Mouse (Mus musculus) G1E (cell line): Measurements from ENCODE around the gene Asah2. TPM values are rescaled to one million over a fixed set of nuclear protein-coding genes. Genes with fewer than 3 reads are reported as not detected.

ENCODE experiments used
- ATAC-seq: 2 replicates; pipeline ENCODE4 v1.8.0; 2016; ENCODE audit warnings: mild to moderate bottlenecking; ENCODE audit not compliant: insufficient number of reproducible peaks, poor library complexity, low FRiP score, severe bottlenecking; ENCODE audit errors: extremely low read depth
- DNase-seq: peaks from one replicate; pipeline ENCODE4 v3.0.0; 2012; ENCODE audit warnings: low spot score
- H3K27me3 ChIP-seq: 2 replicates; pipeline ENCODE4 v1.6.1; 2012; ENCODE audit warnings: mild to moderate bottlenecking, low read length, inconsistent platforms; ENCODE audit not compliant: insufficient read depth
- H3K36me3 ChIP-seq: replicated peaks from 2 replicates; pipeline ENCODE3; 2012; ENCODE audit warnings: mild to moderate bottlenecking, inconsistent platforms
- H3K4me1 ChIP-seq: 2 replicates; pipeline ENCODE4 v1.6.1; 2012; ENCODE audit warnings: low read depth, low read length, inconsistent platforms, mixed read lengths; ENCODE audit not compliant: insufficient read depth
- H3K4me3 ChIP-seq: 2 replicates; pipeline ENCODE4 v1.5.1; 2012; ENCODE audit warnings: low read depth, mild to moderate bottlenecking, inconsistent platforms, low read length, moderate library complexity, mixed read lengths
- H3K9me3 ChIP-seq: replicated peaks from 2 replicates; pipeline ENCODE4 v1.6.1; 2012; ENCODE audit warnings: inconsistent platforms
- CTCF ChIP-seq: IDR thresholded peaks from 2 replicates; pipeline ENCODE4 v1.5.1; 2012; ENCODE audit warnings: low read depth, low read length, inconsistent platforms, mixed read lengths
- GATA1 ChIP-seq: IDR thresholded peaks from 2 replicates; pipeline ENCODE4 v1.6.1; 2012; ENCODE audit warnings: borderline replicate concordance, low read length, inconsistent platforms, mixed read lengths
- GATA2 ChIP-seq: IDR thresholded peaks from 2 replicates; pipeline ENCODE4 v1.6.1; 2012; ENCODE audit warnings: low read depth, low read length, inconsistent platforms, borderline replicate concordance
- POLR2AphosphoS5 ChIP-seq: IDR thresholded peaks from 2 replicates; pipeline ENCODE4 v1.6.1; 2012; ENCODE audit warnings: low read depth, low read length, inconsistent platforms; ENCODE audit not compliant: insufficient replicate concordance
- TAL1 ChIP-seq: conservative IDR thresholded peaks from 2 replicates; pipeline ENCODE4 v1.6.1; 2012; ENCODE audit warnings: low read depth, low read length, inconsistent platforms, mixed read lengths
- polyA plus RNA-seq: library from polyadenylated mRNA; stranded (reverse); fragments of >175 nt; gene quantifications from 2 replicates; pipeline ENCODE4 v1.2.3, GENCODE M21; 2012
- total RNA-seq, 2 experiments: library from RNA; stranded (forward) in 1 of 2; stranded (reverse) in 1 of 2; fragments of 200-1000 nt in 1 of 2; fragments of >200 nt in 1 of 2; fragmentation: Nextera tagmentation in 1 of 2; gene quantifications; 2 replicates each; pipeline ENCODE4 v1.2.3; 2014 to 2017

Gene Asah2
- total and polyA plus RNA-seq, 3 experiments = 0.07 to 0.93 (median 0.83) TPM

DNA sequence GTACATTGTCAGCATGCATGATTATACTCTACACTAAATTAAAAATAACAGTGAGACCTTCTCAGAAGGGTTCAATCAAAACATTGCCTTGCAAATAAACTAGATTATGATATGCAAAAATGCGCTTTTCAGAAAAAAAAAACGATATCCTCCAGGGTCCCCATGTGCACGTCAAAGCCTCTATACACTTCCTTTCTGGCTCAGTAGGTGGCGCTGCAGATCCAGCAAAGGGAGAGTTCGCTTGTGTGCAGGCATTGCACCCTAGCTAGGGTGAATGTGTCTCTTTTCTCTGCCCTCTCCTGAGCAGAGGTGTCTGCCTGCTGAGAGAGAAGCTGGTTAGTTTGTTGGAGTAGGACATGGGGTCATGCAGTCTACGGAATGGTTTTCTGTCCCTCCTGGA is 136.0 kb downstream of the Asah2 start:
- Histone ChIP-seq H3K36me3 (no peaks in the 10 kb centered on the region), H3K4me1 (peaks cover 31% of the 10 kb centered on the region), H3K27me3 (peaks cover 12% of the 10 kb centered on the region), H3K9me3 (no peaks in the 10 kb centered on the region), H3K4me3 (no peak overlapping the region)
- TF ChIP-seq CTCF (peak; percentile 82), GATA2 (no peak), TAL1 (no peak), POLR2AphosphoS5 (no peak), GATA1 (no peak)
- ATAC-seq (0 out of 2 replicates have a peak, but pooled peaks have one; percentile 35), DNase-seq (peak; percentile 19)

DNA sequence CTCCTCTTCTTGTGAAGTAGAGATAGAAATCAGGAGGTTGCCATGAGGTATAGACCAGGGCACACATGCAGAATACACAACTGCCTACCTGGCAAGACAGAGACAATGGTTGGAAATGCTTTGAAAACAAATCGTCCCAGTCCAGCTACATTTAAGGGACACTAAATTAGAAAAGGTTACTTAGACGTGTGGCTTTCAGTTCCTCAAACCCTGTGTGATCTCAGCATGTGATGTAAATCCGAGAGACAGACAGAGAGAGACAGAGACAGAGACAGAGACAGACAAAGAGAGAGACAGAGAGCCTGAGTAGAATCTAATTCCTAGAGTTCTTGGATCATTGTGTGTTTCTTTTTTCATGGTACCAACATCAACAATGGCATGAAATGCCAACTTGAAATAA is 136.6 kb downstream of the Asah2 start:
- Histone ChIP-seq H3K36me3 (no peaks in the 10 kb centered on the region), H3K4me1 (peaks cover 31% of the 10 kb centered on the region), H3K4me3 (no peak overlapping the region), H3K9me3 (no peaks in the 10 kb centered on the region), H3K27me3 (peaks cover 12% of the 10 kb centered on the region)
- ATAC-seq (no peak), DNase-seq (no peak)
- TF ChIP-seq POLR2AphosphoS5 (no peak), TAL1 (no peak), GATA2 (no peak), CTCF (no peak), GATA1 (no peak)

DNA sequence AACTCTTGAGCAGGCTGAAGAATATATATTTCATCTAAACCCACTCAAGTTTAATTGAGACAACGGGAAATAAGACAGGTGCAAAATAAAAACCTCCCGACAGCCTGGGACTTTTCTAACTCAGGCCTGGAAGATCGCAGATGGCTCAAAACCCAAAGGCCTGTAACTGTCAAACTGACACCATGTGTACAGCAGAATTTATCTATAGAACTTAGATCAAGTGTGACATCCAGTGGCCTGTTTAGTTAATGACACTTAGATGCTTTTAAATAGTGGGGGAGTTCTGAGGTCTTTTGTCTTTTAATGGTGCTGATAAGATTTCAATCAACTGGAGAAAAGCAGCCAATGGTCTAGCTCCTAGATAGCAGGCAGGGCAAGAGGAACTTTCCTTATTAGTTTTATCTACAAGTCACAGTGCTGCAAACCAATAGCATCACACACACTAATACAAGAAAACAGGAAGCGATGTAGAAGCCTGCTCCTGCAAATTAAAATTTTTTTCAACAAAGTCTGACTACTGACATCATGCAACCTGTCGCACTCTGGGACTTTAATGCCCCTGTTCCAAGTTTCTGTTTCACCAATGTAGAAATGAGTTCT is 140.0 kb downstream of the Asah2 start:
- peaks cover 28% of the 10 kb centered on the region for H3K4me1 ChIP-seq
- H3K4me3 ChIP-seq = no peak overlapping the region
- DNase-seq = peak; percentile 4
- H3K9me3 ChIP-seq = no peaks in the 10 kb centered on the region
- no peaks in the 10 kb centered on the region for H3K36me3 ChIP-seq
- H3K27me3 ChIP-seq = peaks cover 12% of the 10 kb centered on the region
- ATAC-seq = peak; percentile 71
- TF ChIP-seq GATA2 = no peak
- TF ChIP-seq CTCF = no peak
- TF ChIP-seq POLR2AphosphoS5 = no peak
- TF ChIP-seq TAL1 = no peak
- no peak for TF ChIP-seq GATA1

DNA sequence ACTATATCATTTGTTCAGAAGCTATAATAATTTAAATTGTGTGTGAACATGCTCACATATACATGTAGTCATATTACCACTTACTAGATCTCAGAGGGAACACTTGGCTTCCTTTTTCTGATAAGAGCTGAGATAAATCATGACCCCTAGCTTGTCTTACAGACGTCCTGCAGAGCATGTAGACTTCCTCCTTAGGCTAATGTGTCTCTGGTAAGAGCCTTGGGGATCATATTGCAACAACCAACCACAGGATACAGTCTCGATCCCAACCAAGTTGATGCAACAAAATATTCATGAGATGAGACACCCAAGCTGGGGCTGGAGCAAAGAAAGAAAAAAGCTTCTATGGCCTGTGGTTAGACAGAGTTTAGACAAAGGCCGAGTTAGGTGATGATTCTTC is 144.9 kb downstream of the Asah2 start:
- Histone ChIP-seq H3K4me1 (peaks cover 6% of the 10 kb centered on the region), H3K27me3 (no peaks in the 10 kb centered on the region; the same call in 1 of the 2 replicates), H3K4me3 (no peak overlapping the region), H3K36me3 (no peaks in the 10 kb centered on the region), H3K9me3 (no peaks in the 10 kb centered on the region)
- DNase-seq (no peak), ATAC-seq (no peak)
- TF ChIP-seq GATA1 = no peak
- no peak for TF ChIP-seq GATA2
- TF ChIP-seq TAL1 = no peak
- TF ChIP-seq CTCF = no peak
- no peak for TF ChIP-seq POLR2AphosphoS5

DNA sequence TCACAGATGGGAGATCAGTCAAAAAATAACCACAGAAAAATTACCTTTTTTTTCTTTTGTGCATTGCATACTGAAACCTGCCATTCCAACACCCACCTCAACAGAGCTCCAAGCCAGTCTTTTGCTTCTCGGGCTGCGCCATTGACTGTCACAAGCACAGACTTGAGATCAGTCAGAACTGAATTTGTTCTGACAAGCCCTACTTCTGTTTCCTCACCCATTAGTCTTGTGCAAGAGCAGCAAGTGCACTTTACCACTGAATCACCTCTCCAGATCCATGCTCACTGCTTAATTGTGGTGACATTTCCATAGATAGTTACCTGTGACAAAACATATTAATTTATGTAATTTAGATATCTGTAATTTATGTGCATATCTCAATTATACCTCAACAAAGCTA is 147.6 kb downstream of the Asah2 start:
- no peaks in the 10 kb centered on the region for H3K9me3 ChIP-seq
- H3K36me3 ChIP-seq = no peaks in the 10 kb centered on the region
- no peak for ATAC-seq
- DNase-seq = no peak
- no peaks in the 10 kb centered on the region for H3K4me1 ChIP-seq
- TF ChIP-seq CTCF (no peak), GATA1 (no peak), POLR2AphosphoS5 (no peak), GATA2 (no peak), TAL1 (no peak)
- H3K4me3 ChIP-seq = no peak overlapping the region
- peaks cover 2% of the 10 kb centered on the region; the same call in 1 of the 2 replicates for H3K27me3 ChIP-seq

DNA sequence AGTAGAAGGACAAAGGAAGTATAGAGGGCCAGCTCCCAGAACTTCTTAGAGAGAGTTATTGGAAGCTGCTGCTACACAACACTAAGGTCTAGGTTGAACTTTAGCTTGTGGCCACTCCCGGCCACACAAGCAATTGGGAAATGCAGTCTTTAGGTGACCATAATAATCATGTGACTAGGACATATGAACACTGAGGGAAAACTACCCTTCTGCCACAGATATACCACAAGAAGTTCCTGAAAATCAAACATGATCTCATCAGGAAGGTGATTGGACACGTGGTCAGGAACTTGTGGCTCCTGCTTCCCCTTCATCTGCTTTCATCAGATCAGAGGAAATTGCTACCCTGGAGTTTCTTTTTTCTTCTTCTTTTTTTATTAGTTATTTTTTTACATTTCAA is 151.7 kb downstream of the Asah2 start:
- Histone ChIP-seq H3K4me3 (no peak overlapping the region), H3K4me1 (no peaks in the 10 kb centered on the region), H3K36me3 (no peaks in the 10 kb centered on the region), H3K9me3 (no peaks in the 10 kb centered on the region), H3K27me3 (peaks cover 4% of the 10 kb centered on the region; the same call in 1 of the 2 replicates)
- no peak for ATAC-seq
- TF ChIP-seq GATA2 = no peak
- TF ChIP-seq TAL1 = no peak
- no peak for TF ChIP-seq POLR2AphosphoS5
- no peak for TF ChIP-seq GATA1
- TF ChIP-seq CTCF = no peak
- no peak for DNase-seq

DNA sequence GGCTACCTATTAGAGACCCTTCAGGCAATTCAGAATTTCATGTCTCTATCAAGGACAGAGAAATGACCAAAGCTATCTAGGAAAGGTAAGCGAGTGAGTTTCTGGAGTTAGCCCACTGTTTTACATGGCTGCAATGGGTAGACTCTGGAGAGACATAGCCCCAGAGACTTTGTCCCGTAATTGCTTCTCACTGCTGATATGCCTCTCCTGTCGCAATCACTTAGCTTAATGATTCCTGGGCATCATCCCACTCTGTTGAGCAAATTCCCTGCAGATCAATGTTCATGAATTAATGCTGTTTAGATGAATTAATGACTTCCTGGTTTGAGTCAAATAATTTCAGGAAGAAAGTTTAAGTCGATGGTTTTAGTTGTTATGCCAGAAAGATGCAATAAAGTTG is 153.3 kb downstream of the Asah2 start:
- no peak overlapping the region for H3K4me3 ChIP-seq
- DNase-seq = no peak
- no peak for ATAC-seq
- no peaks in the 10 kb centered on the region for H3K9me3 ChIP-seq
- H3K27me3 ChIP-seq = peaks cover 4% of the 10 kb centered on the region; the same call in 1 of the 2 replicates
- no peak for TF ChIP-seq CTCF
- TF ChIP-seq GATA1 = no peak
- TF ChIP-seq TAL1 = no peak
- no peak for TF ChIP-seq POLR2AphosphoS5
- TF ChIP-seq GATA2 = no peak
- no peaks in the 10 kb centered on the region for H3K4me1 ChIP-seq
- H3K36me3 ChIP-seq = no peaks in the 10 kb centered on the region
